Mouse (Mus musculus) Patski (cell line): ENCODE measurements at regions not wholly inside any gene's neighbourhood (a gene's known extent, or its start where the extent isn't known, plus 50 kb on each side); places are given as distances from the start of the nearest gene placed in this dataset.
"Not testable (repeated sequence)": the region's sequence is repeated elsewhere in the genome, so short reads cannot be mapped to it uniquely, and the experiment has no call there.

Source experiments
- ATAC-seq: fragments of 100-300 bp; one replicate; pipeline ENCODE4 v1.8.0; 2021
- CTCF ChIA-PET: fragments of 350-600 bp; sonication (Branson Sonifier 250); formaldehyde crosslinking; loops from one replicate; lab custom pipeline; 2022; ENCODE audit warnings: inconsistent platforms; lab: Charles Lee
- POLR2A ChIA-PET: fragments of 350-600 bp; sonication (Branson Sonifier 250); formaldehyde crosslinking; loops from one replicate; lab custom pipeline; 2022; ENCODE audit warnings: antibody characterized with exemption, inconsistent platforms; lab: Charles Lee
- DNase-seq: peaks from one replicate; pipeline ENCODE4 v3.0.0-alpha.2; 2011; ENCODE audit warnings: low read depth, low spot score
- H3K27me3 ChIP-seq: fragments of 371-371 bp; one replicate; pipeline ENCODE4 v1.5.1; 2021
- CTCF ChIP-seq: fragments of 100-300 bp; IDR thresholded peaks from one replicate; pipeline ENCODE4 v1.5.1; 2021
- in situ Hi-C: fragments of 300-500 bp; cut with MboI; formaldehyde crosslinking; loops from 3 replicates; pipeline ENCODE4 v1.11.1; 2018; ENCODE audit warnings: low pct_unique_long_range_greater_than_20kb, mixed read lengths

- ATAC-seq, in situ Hi-C loops, DNase-seq, POLR2A ChIA-PET, CTCF ChIA-PET, H3K27me3 ChIP-seq: not testable (repeated sequence)
Observed at GRCm38 (mm10) chr7:62572316-62572715, 108.0 kb upstream of the Peg12 start.

DNA sequence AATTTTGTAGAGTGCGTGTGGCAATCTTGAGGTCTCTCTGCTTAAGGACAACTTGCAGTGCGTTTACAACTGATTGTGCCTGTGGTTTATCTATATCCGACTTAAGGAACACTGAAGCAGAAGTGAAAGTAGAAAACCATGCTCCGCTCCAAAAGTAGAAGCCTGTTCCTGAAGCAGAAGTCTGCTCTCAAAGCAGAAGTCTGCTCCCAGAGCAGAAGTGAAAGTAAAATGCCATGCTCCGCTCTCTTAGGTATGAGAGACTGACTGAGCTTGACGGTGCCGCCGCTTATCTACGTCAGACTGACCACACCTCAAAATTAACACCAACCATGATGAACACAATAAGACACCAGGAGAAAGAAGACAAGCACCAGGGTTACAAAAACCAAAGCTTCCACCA, 107.4 kb upstream of the Peg12 start:
- ChIA-PET CTCF (no interaction called here), POLR2A (no interaction called here)
- DNase-seq, result no peak
- H3K27me3 ChIP-seq, result no peaks in the 10 kb centered on the region
- no peak for ATAC-seq
- in situ Hi-C loops, result no loop called here
- no peak for TF ChIP-seq CTCF

GRCm38 (mm10) chr7:62542187-62542586, 77.9 kb upstream of the Peg12 start:
- peak; percentile 24 for TF ChIP-seq CTCF
- no peaks in the 10 kb centered on the region for H3K27me3 ChIP-seq
- ChIA-PET POLR2A (no interaction called here), CTCF (no interaction called here)
- no peak for DNase-seq
- in situ Hi-C loops, result no loop called here
- ATAC-seq, result no peak
